Mouse (Mus musculus): ENCODE data around the gene Ube2o.

DNA sequence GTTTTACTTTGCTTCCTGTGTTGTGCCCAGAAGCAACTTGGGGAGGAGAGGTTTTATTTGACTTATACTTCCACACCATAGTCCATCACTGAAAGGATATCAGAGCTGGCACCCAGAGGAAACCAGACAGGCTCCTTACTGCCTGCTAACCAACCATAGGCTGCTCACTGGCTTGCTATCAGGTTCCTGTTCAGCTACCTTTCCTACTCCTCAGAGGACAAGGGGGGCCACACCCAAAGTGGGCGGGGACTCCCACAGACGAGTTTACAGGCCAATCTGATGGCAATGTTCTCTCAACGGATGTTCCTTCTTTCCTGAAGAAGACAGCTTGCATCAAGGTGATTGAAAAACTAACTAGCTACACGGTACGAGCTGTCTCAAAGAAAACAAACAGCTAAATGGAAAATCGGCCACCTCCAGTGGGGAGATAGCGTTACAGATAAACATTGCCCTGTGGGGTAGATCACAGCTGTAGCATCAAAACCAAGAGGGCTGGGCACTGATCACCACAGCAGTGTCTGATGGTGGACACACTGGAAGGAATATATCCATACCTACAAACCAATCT lies 69.9 kb downstream of the Ube2o start:
- no peak for TF ChIP-seq CTCF (IDR thresholded peaks at IDR 0.05; ENCODE audit: extremely low read depth, insufficient read depth, insufficient read length, insufficient replicate concordance)
- no peak for TF ChIP-seq POLR2A (IDR thresholded peaks at IDR 0.05; ENCODE audit: low read depth, low read length)

All from spleen, adult 2 months (tissue).